Mouse (Mus musculus): ENCODE data around the gene Fzd9.

The Fzd9 gene

GRCm38 (mm10) chr5:135251079-135251454, at the start of gene Fzd9:
Gene Fzd9 (minus strand): TSS chr5:135251230.
- DNase-seq, result peak; percentile 49

DNA sequence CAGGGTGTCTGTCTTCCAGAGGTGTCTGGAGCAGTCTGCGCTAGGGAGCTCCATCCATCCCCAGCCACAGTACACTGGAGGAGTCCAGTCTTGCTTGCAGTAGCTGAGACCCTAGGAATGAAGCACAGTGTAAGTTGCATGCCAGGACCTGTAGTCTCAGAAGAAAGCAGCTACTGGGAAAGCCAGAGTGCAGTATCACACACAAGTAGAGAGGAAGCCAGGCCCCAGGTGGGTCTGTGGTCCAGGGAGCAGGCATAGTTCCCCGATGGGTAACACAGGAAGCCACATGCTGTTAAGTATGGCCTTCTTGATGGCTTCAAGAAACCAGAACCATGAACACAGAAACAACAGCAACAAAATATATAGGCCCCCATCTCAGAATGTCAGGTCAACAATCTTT, 41.0 kb upstream of the Fzd9 start:
- no peak for DNase-seq

GRCm38 (mm10) chr5:135291193-135291592, 40.2 kb upstream of the Fzd9 start:
- no peak for DNase-seq

- DNase-seq, result no peak
Measured at GRCm38 (mm10) chr5:135290703-135291102, 39.7 kb upstream of the Fzd9 start.

DNA sequence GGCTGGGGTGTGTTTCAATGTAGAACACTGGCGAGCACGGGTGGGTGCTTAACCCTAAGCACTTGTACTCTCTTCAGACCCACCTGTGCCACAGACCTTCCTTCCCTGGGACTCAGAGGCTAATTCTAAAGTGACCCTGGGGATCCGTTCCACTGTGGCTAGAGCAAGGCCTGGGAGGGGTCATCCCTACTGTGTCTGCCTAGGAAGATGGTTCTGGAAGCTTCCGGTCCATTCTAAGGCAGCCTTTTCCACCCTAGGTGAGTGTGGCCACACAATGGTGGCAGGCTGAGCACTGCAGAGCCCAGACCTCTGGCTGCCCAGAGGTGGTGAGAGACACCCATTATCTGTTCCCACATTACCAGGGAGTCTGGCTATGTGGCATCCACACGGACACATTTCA, 35.9 kb upstream of the Fzd9 start:
- DNase-seq, result no peak

- peak; percentile 55 for DNase-seq
Measured at GRCm38 (mm10) chr5:135286185-135286584, 35.2 kb upstream of the Fzd9 start.

DNA sequence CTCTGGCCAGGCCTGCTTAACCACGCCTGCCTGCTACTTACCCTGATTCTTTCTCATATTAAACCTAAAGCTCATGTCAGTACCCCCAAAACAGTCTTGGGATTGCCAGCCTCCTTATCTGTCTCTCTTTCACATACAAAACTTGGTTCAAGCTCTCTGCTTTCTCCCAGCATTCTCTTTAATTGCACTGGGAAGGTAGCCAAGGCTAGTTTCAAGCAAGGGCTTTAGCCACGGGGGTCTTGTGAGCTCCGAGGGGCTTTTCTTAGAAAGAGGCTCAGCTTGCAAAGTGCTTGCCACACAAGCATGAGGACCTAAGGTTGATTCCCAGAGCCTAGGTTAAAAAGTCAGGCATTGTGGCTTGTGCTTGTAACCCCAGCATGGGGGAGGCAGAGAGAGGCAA, 34.2 kb upstream of the Fzd9 start:
- DNase-seq, result no peak

DNA sequence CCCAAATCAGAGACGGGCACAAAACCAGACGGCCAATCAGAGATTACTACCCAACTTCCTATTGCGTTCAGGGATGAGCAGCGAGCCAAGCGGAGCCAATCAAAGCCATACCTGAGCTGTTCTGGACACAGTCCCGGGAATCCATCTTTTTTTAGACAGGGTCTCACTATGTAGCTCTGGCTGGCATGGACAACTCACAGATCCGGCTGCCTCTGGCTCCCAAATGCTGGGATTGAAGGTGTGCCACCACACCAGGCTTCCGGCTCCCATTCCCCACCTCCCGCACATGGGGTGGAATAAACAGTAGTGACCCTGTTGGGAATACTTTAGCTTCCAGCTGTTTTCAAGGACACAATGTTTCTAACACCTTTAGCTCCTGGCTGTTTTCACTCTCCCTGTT, 29.2 kb upstream of the Fzd9 start:
- DNase-seq, result no peak

- no peak for DNase-seq
Measured at GRCm38 (mm10) chr5:135276597-135276996, 25.6 kb upstream of the Fzd9 start.

GRCm38 (mm10) chr5:135274663-135275396, 23.8 kb upstream of the Fzd9 start:
- no peak for DNase-seq

GRCm38 (mm10) chr5:135271563-135272165, 20.6 kb upstream of the Fzd9 start:
- no peak for DNase-seq

DNA sequence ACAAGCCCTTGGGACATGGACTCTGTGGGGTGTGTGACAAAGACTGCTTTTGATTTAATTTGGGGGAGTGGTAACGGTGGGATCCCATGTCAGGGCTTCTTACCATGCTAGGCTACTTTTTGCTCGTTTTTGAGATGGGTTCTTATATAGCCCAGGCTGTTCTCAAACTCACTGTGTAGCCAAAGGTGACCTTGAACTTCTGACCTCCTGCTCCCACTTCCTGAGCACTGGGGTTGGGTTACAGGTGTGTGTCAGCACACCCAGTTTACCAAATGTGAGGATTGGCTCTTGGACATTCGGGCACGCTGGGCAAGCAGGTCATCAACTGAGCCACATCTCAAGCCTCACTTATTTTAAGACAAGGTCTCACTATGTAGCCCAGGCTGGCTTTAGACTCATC, 19.3 kb upstream of the Fzd9 start:
- DNase-seq, result no peak

GRCm38 (mm10) chr5:135269451-135269850, 18.4 kb upstream of the Fzd9 start:
- DNase-seq, result no peak

DNA sequence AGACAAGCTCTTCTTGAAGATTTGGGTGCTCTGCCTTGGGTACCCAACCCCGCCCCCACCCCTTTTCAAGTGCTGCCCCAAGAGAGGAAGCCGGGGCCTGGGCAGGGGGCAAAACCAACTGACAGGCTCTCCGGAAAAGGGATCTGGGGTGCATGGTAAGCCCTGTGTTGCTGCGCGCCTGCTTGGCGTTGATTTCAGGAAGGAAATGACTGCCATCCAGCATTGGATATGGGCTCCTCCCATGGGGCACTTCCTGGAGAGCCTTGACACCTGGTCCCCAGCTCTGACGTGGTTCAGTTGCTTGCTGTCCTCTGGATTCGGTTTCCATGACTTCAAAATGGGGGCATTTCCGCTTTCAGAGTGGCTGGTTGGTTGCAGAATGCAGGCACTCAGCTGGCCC, 13.5 kb upstream of the Fzd9 start:
- no peak for DNase-seq

DNA sequence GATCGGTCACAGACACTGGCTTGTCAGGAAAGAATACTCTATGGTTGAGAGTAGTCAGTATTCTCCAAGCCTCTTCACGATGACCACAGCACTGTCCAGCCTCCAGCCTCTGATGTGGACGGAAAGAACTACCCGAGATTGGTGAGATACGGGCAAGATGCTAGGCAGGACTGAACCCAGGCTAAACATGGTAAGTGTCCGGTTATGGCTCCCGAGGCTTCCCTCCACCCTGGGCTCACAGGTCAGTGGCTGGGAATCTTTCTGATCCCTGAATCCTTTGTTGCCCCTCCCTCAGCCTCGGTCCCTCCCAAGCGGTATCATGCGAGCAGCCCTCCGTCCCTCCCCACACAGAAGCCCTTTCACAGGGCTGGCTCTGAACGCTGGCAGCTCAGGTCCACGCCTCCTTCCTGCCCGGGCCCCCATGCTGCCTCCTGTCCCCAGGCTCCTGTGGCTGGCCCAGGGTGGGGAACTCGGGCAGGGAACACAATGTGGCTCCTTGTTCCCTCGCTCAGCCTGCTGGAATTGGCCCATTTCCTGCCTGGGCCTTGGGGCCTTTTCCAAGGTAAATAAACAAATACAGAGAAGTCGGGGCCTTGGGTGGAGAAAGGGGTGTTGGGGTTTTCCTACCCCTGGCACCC, 13.0 kb upstream of the Fzd9 start:
- no peak for DNase-seq

DNA sequence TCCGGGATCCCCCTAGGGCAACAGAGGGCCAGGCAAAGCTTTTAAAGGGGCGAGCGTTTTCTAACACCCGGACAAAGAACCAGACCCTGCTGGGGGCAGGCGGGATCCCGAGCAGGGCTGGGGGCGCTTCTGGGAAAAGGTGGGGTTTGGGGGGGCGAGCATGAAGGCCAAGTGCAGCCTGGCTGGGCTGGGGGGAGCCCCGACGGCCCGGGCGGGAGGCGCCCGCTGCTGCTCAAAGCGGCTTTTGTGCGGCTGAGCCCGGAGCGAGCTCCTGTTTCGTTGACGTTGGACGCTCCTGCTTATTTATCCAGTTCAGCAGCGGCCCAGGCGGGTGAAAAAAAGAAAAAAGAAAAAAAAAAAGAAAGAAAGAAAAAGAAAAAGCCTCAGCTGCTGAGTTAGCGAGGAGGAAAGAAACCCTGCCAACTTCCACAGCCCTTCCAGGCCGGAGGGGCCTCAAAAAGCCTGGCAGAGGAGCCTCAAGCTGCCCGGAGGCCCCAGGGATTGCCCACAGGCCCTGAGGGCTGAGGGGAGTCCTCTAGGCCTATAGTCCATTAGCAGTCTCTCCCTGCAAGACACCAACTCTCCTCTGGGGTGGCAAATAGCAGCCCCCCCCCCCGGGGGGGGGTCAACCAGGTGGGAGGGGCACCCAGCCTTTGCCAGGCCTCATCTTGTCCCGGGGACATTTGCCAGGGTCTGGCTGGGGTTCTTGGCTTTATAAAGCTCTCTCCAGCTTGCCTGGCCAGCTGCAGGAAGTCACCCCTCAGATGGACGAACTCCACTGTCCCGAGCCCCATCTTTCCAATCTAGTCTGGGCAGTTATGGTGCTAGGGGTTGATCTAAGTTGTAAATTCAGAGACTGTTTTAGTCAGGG, 7.5 kb upstream of the Fzd9 start:
- DNase-seq, result no peak

- no peak for DNase-seq
Measured at GRCm38 (mm10) chr5:135257559-135257958, 6.5 kb upstream of the Fzd9 start.

DNA sequence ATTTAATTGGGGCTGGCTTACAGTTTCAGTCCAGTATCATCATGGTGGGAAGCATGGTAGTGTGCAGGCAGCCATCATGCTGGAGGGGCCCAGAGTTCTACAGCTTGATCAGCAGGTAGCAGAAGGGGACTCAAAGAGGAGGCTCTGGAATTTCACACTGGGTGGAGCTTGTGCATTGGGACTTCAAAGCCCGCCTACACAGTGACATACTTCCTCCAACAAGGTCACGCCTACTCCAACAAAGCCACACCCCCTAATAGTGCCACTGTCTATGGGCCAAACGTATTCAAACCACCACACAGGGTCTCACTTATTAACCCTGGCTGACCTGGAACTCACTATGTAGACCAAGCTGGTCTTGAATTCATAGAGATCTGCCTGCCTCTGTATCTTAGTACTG, 5.1 kb upstream of the Fzd9 start:
- no peak for DNase-seq

DNA sequence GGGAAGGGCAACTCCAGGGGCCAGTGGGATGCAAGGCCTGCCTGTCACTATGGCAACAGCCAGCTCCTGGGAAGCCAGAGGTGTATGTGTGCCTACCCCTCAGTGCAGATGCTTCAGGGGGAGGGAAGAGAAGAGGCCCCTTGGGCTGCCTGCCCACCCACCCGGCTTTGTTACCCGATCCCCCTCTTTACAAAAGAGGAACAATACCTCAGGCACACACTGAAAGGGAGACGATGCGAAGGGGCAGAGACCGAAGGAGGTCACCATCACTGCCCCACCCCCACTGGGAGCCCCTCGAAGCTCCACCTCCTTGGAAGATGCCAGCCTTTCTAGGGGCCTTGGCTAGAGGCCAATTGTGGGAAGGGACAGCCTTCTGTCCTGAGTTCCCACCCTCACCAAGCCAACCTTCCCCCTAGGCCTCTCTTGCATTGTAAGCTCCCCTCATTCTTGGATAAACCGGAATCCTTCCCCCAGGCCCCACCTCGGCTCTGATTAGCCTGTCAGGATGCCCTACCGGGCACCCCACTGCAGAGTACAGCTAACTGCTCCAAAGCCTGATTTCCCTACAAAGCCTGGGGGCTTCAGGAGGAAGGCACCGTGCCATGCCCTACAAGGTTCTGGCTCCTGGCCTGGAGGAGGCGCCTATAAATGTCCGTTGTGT, 2.8 kb upstream of the Fzd9 start:
- no peak for DNase-seq

DNA sequence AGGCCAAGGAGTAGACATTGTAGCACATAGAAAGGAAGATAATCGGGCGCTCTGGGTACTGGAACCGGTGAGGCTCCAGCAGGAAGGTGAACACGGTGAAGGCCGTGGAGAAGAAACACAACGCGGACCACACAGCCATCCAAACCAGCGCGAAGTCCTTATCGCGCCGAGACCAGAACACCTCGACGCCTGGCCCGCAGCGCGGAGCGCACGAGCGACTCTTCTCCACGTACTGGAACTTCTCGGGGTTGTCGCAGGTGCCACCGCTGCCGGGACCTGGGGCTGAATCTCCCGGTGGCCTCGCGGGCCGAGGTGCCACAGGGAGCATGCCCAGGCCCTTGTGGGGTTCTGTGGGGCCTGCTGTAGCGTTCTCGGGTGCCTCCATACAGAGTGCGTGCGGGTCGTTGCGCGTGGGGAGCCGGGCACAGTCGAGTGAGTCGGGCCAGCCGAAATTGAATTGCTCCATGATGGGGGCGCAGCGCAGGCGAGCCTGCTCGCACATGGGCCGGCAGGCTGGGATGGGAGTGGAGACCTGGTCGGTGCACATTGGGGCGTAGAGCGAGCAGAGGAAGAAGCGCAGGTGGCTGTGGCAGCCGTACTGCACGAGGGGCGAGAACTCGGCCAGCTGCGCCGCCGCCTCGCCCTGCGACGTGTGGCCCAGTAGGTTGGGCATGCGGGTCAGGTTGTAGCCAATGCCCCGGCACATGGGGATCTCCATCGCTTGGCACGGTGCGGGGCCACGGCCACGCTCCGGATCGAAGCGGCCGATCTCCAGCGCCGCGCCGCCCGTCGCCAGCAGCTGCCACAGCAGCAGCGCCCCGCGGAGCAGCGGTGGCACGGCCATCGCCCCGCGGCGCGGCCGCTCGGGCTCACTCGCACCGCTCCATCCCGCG, 598 bp downstream of the Fzd9 start:
- no peak for DNase-seq

GRCm38 (mm10) chr5:135248956-135249676, 1.9 kb downstream of the Fzd9 start:
- no peak for DNase-seq
